Mouse (Mus musculus): ENCODE measurements around the gene Eral1. TPM values are rescaled to one million over a fixed set of nuclear protein-coding genes. Genes with fewer than 3 reads are reported as not detected.

The Eral1 gene
- polyA plus RNA-seq, 1 experiment: 17.4 TPM

- H3K4me1 ChIP-seq (ENCODE audit: control insufficient read depth, insufficient read depth, low read length): peaks cover 3% of the 10 kb centered on the region
- no peak overlapping the region for H3K27ac ChIP-seq (ENCODE audit: control insufficient read depth, insufficient read depth, low read depth, low read length)
- no peaks in the 10 kb centered on the region for H3K27me3 ChIP-seq (ENCODE audit: control insufficient read depth, insufficient read depth, low read length)
- TF ChIP-seq POLR2A (IDR thresholded peaks at IDR 0.05; ENCODE audit: control insufficient read depth, low read depth, low read length): no peak
- no peak for TF ChIP-seq CTCF (IDR thresholded peaks at IDR 0.05; ENCODE audit: control insufficient read depth, insufficient read depth, insufficient replicate concordance, low read depth, low read length)
- H3K36me3 ChIP-seq (ENCODE audit: control insufficient read depth, insufficient read depth, low read length): no peaks in the 10 kb centered on the region
- H3K4me3 ChIP-seq (ENCODE audit: control insufficient read depth, low read depth, low read length): no peak overlapping the region
Observed at GRCm38 (mm10) chr11:78119898-78120297, 39.7 kb upstream of the Eral1 start.

- no peak overlapping the region for H3K27ac ChIP-seq (ENCODE audit: control insufficient read depth, insufficient read depth, low read depth, low read length)
- H3K4me1 ChIP-seq (ENCODE audit: control insufficient read depth, insufficient read depth, low read length): peaks cover 3% of the 10 kb centered on the region
- H3K27me3 ChIP-seq (ENCODE audit: control insufficient read depth, insufficient read depth, low read length): no peaks in the 10 kb centered on the region
- TF ChIP-seq CTCF (IDR thresholded peaks at IDR 0.05; ENCODE audit: control insufficient read depth, insufficient read depth, insufficient replicate concordance, low read depth, low read length): no peak
- TF ChIP-seq POLR2A (IDR thresholded peaks at IDR 0.05; ENCODE audit: control insufficient read depth, low read depth, low read length): no peak
- H3K36me3 ChIP-seq (ENCODE audit: control insufficient read depth, insufficient read depth, low read length): no peaks in the 10 kb centered on the region
- no peak overlapping the region for H3K4me3 ChIP-seq (ENCODE audit: control insufficient read depth, low read depth, low read length)
Observed at GRCm38 (mm10) chr11:78118467-78118866, 38.3 kb upstream of the Eral1 start.

- no peak for TF ChIP-seq CTCF (IDR thresholded peaks at IDR 0.05; ENCODE audit: control insufficient read depth, insufficient read depth, insufficient replicate concordance, low read depth, low read length)
- TF ChIP-seq POLR2A (IDR thresholded peaks at IDR 0.05; ENCODE audit: control insufficient read depth, low read depth, low read length): no peak
- Histone ChIP-seq H3K4me1 (ENCODE audit: control insufficient read depth, insufficient read depth, low read length) (peaks cover 3% of the 10 kb centered on the region), H3K27me3 (ENCODE audit: control insufficient read depth, insufficient read depth, low read length) (no peaks in the 10 kb centered on the region), H3K27ac (ENCODE audit: control insufficient read depth, insufficient read depth, low read depth, low read length) (peak overlapping the region; percentile 46; the same call in 1 of the 2 replicates), H3K36me3 (ENCODE audit: control insufficient read depth, insufficient read depth, low read length) (no peaks in the 10 kb centered on the region), H3K4me3 (ENCODE audit: control insufficient read depth, low read depth, low read length) (peak overlapping the region; percentile 81; the same call in 1 of the 2 replicates)
Observed at GRCm38 (mm10) chr11:78116146-78116410, 35.9 kb upstream of the Eral1 start.

GRCm38 (mm10) chr11:78115367-78116145 is 35.4 kb upstream of the Eral1 start:
- H3K4me1 ChIP-seq (ENCODE audit: control insufficient read depth, insufficient read depth, low read length): peaks cover 3% of the 10 kb centered on the region
- peak overlapping the region; percentile 46 for H3K27ac ChIP-seq (ENCODE audit: control insufficient read depth, insufficient read depth, low read depth, low read length)
- H3K4me3 ChIP-seq (ENCODE audit: control insufficient read depth, low read depth, low read length): peak overlapping the region; percentile 81
- H3K36me3 ChIP-seq (ENCODE audit: control insufficient read depth, insufficient read depth, low read length): no peaks in the 10 kb centered on the region
- no peaks in the 10 kb centered on the region for H3K27me3 ChIP-seq (ENCODE audit: control insufficient read depth, insufficient read depth, low read length)
- TF ChIP-seq CTCF (IDR thresholded peaks at IDR 0.05; ENCODE audit: control insufficient read depth, insufficient read depth, insufficient replicate concordance, low read depth, low read length): no peak
- TF ChIP-seq POLR2A (IDR thresholded peaks at IDR 0.05; ENCODE audit: control insufficient read depth, low read depth, low read length): no peak

GRCm38 (mm10) chr11:78114676-78115366 is 34.6 kb upstream of the Eral1 start:
- peak overlapping the region; percentile 36; the same call in 1 of the 2 replicates for H3K27ac ChIP-seq (ENCODE audit: control insufficient read depth, insufficient read depth, low read depth, low read length)
- peak overlapping the region; percentile 81 for H3K4me3 ChIP-seq (ENCODE audit: control insufficient read depth, low read depth, low read length)
- no peaks in the 10 kb centered on the region for H3K36me3 ChIP-seq (ENCODE audit: control insufficient read depth, insufficient read depth, low read length)
- TF ChIP-seq CTCF (IDR thresholded peaks at IDR 0.05; ENCODE audit: control insufficient read depth, insufficient read depth, insufficient replicate concordance, low read depth, low read length): no peak
- no peak for TF ChIP-seq POLR2A (IDR thresholded peaks at IDR 0.05; ENCODE audit: control insufficient read depth, low read depth, low read length)
- no peaks in the 10 kb centered on the region for H3K27me3 ChIP-seq (ENCODE audit: control insufficient read depth, insufficient read depth, low read length)
- H3K4me1 ChIP-seq (ENCODE audit: control insufficient read depth, insufficient read depth, low read length): peaks cover 3% of the 10 kb centered on the region

- Histone ChIP-seq H3K4me1 (ENCODE audit: control insufficient read depth, insufficient read depth, low read length) (peaks cover 3% of the 10 kb centered on the region), H3K36me3 (ENCODE audit: control insufficient read depth, insufficient read depth, low read length) (no peaks in the 10 kb centered on the region)
- TF ChIP-seq POLR2A (IDR thresholded peaks at IDR 0.05; ENCODE audit: control insufficient read depth, low read depth, low read length) (no peak), CTCF (IDR thresholded peaks at IDR 0.05; ENCODE audit: control insufficient read depth, insufficient read depth, insufficient replicate concordance, low read depth, low read length) (no peak)
Observed at GRCm38 (mm10) chr11:78113616-78114015, 33.4 kb upstream of the Eral1 start.

GRCm38 (mm10) chr11:78104501-78104900 is 24.3 kb upstream of the Eral1 start:
- Histone ChIP-seq H3K27me3 (ENCODE audit: control insufficient read depth, insufficient read depth, low read length) (no peaks in the 10 kb centered on the region), H3K4me1 (ENCODE audit: control insufficient read depth, insufficient read depth, low read length) (no peaks in the 10 kb centered on the region), H3K4me3 (ENCODE audit: control insufficient read depth, low read depth, low read length) (no peak overlapping the region), H3K27ac (ENCODE audit: control insufficient read depth, insufficient read depth, low read depth, low read length) (no peak overlapping the region), H3K36me3 (ENCODE audit: control insufficient read depth, insufficient read depth, low read length) (no peaks in the 10 kb centered on the region)
- TF ChIP-seq POLR2A (IDR thresholded peaks at IDR 0.05; ENCODE audit: control insufficient read depth, low read depth, low read length) (no peak), CTCF (IDR thresholded peaks at IDR 0.05; ENCODE audit: control insufficient read depth, insufficient read depth, insufficient replicate concordance, low read depth, low read length) (no peak)

More at GRCm38 (mm10) chr11:78113616-78114015, 33.4 kb upstream of the Eral1 start:
- H3K27ac ChIP-seq (ENCODE audit: control insufficient read depth, insufficient read depth, low read depth, low read length): no peak overlapping the region
- H3K4me3 ChIP-seq (ENCODE audit: control insufficient read depth, low read depth, low read length): no peak overlapping the region
- no peaks in the 10 kb centered on the region for H3K27me3 ChIP-seq (ENCODE audit: control insufficient read depth, insufficient read depth, low read length)
